Comparison of ENCODE assay signal across 16 mouse cellular contexts in genomic region chr15:86239068-86239467, GRCm38 (mm10). TPM values are rescaled to one million over a fixed set of nuclear protein-coding genes. Genes with fewer than 3 reads are reported as not detected.
A peak's percentile ranks its signal among the peaks of the same experiment; 100 is the strongest.
DNase-seq lines count a peak whose midpoint lies in the region; ATAC-seq and TF ChIP-seq lines count a peak whose summit lies in the region.
"Had no signal": no experiment of that assay in that cellular context is flagged by ENCODE, and none has a peak within 500 bp of the region (broad histone marks: within the 10 kb centered on the region; RNA-seq: fewer than 3 reads in every experiment).

No protein-coding gene starts in this region.

- dilution Hi-C loops in CH12.LX (cut with MboI; ENCODE audit: extremely low pct_ligation_motif_present, extremely low pct_unique_long_range_greater_than_20kb, low sequenced_read_pairs), result no loop called here

- peaks cover 7% of the 10 kb centered on the region; the same call in 1 of the 2 replicates for H3K36me3 ChIP-seq in heart, embryonic 10.5 days
- H3K36me3 ChIP-seq in heart, embryonic 12.5 days, result peaks cover 3% of the 10 kb centered on the region; the same call in 1 of the 2 replicates
- H3K36me3 ChIP-seq in CH12.LX (replicated peaks in 1 of 2; ENCODE audit: control insufficient read depth in 1 of 2, insufficient read depth in 1 of 2, low read length in 1 of 2), result peaks cover 26 to 88% of the 10 kb centered on the region in 2 experiments
- H3K36me3 ChIP-seq: hindbrain, embryonic 12.5 days; hindbrain, embryonic 15.5 days had no signal

- H3K27me3 ChIP-seq in heart, embryonic 10.5 days (ENCODE audit: insufficient read depth, poor library complexity, severe bottlenecking), result peaks cover 11% of the 10 kb centered on the region
- peaks cover 17% of the 10 kb centered on the region; the same call in 1 of the 2 replicates for H3K27me3 ChIP-seq in heart, embryonic 12.5 days (replicated peaks)
- no peaks in the 10 kb centered on the region for H3K27me3 ChIP-seq in CH12.LX (replicated peaks)
- H3K27me3 ChIP-seq: embryonic facial prominence, embryonic 12.5 days; embryonic facial prominence, embryonic 15.5 days; forebrain, embryonic 15.5 days; hindbrain, embryonic 12.5 days; hindbrain, embryonic 15.5 days; Patski had no signal

- in situ Hi-C loops in CH12.LX (cut with MboI; ENCODE audit: low pct_ligation_motif_present, low pct_unique_long_range_greater_than_20kb, low sequenced_read_pairs), result loop anchor here (25.0 kb wide), 1 partner anchor 323 kb away; no protein-coding TSS in a partner anchor

- no peak for ATAC-seq in cerebellum, adult (ENCODE audit: insufficient number of reproducible peaks, low FRiP score, low TSS enrichment)
- ATAC-seq in heart, embryonic 12.5 days (ENCODE audit: insufficient number of reproducible peaks, low FRiP score), result no peak
- ATAC-seq: CD4-positive, CD25-positive, alpha-beta regulatory T cell, adult 4 months; intestine, postnatal 0 days had no signal

- H3K4me3 ChIP-seq in heart, embryonic 10.5 days, result no peak overlapping the region
- H3K4me3 ChIP-seq in heart, embryonic 12.5 days, result no peak overlapping the region
- no peak overlapping the region for H3K4me3 ChIP-seq in CH12.LX (replicated peaks in 1 of 3; ENCODE audit: low read depth in 2 of 3, low read length in 2 of 3, poor library complexity in 1 of 3)
- H3K4me3 ChIP-seq: embryonic facial prominence, embryonic 12.5 days; embryonic facial prominence, embryonic 15.5 days; forebrain, embryonic 15.5 days; hindbrain, embryonic 12.5 days; hindbrain, embryonic 15.5 days had no signal

- no peaks in the 10 kb centered on the region for H3K79me2 ChIP-seq in CH12.LX (replicated peaks; ENCODE audit: control insufficient read depth, extremely low read depth, insufficient read depth, poor library complexity, severe bottlenecking)

- H3K27ac ChIP-seq in heart, embryonic 10.5 days, result no peak overlapping the region
- no peak overlapping the region for H3K27ac ChIP-seq in heart, embryonic 12.5 days (ENCODE audit: poor library complexity, severe bottlenecking)
- H3K27ac ChIP-seq in CH12.LX (ENCODE audit: insufficient read depth, low read depth), result no peak overlapping the region
- H3K27ac ChIP-seq: embryonic facial prominence, embryonic 12.5 days; embryonic facial prominence, embryonic 15.5 days; forebrain, embryonic 15.5 days; hindbrain, embryonic 12.5 days; hindbrain, embryonic 15.5 days had no signal

- H3K4me2 ChIP-seq in heart, embryonic 12.5 days, result no peak overlapping the region
- no peak overlapping the region for H3K4me2 ChIP-seq in CH12.LX (ENCODE audit: insufficient read depth, low read depth, poor library complexity, severe bottlenecking)
- H3K4me2 ChIP-seq: embryonic facial prominence, embryonic 12.5 days; embryonic facial prominence, embryonic 15.5 days; forebrain, embryonic 15.5 days; hindbrain, embryonic 12.5 days; hindbrain, embryonic 15.5 days had no signal

- peak; percentile 60 for TF ChIP-seq EP300 in CH12.LX (IDR thresholded peaks at IDR 0.05; ENCODE audit: low read length)

- WGBS in heart, embryonic 10.5 days, result 87% methylated on average over 6 of the region's 6 CpGs
- WGBS in heart, embryonic 12.5 days, result 90% methylated on average over 6 of the region's 6 CpGs

- no peak for TF ChIP-seq POLR2A in CH12.LX (IDR thresholded peaks at IDR 0.05; ENCODE audit: low read depth, low read length)

- no peak for TF ChIP-seq CTCF in CH12.LX (conservative IDR thresholded peaks at IDR 0.05 in 1 of 2, IDR thresholded peaks at IDR 0.05 in 1 of 2; ENCODE audit: low read depth in 2 of 2, low read length in 2 of 2)

- peak; percentile 31 to 65 for DNase-seq in adrenal gland, adult (ENCODE audit: inconsistent age in 2 of 2, low spot score in 1 of 2)
- no peak for DNase-seq in adrenal gland, adult 18-20 months (ENCODE audit: low spot score in 2 of 2)
- DNase-seq in cerebellum, adult 11-12 months, result peak; percentile 18
- DNase-seq in heart, embryonic 10.5 days (ENCODE audit: low spot score), result peak; percentile 71
- DNase-seq in CH12.LX (ENCODE audit: extremely low read depth), result no peak
- no peak for DNase-seq in thymus, adult 18-20 months

- H3K4me1 ChIP-seq in heart, embryonic 10.5 days, result no peaks in the 10 kb centered on the region
- H3K4me1 ChIP-seq in heart, embryonic 12.5 days (replicated peaks), result no peaks in the 10 kb centered on the region
- H3K4me1 ChIP-seq in CH12.LX (ENCODE audit: control insufficient read depth in 1 of 2, insufficient read depth in 2 of 2), result peaks cover 13 to 39% of the 10 kb centered on the region in 2 experiments
- H3K4me1 ChIP-seq: embryonic facial prominence, embryonic 12.5 days; embryonic facial prominence, embryonic 15.5 days; hindbrain, embryonic 12.5 days; hindbrain, embryonic 15.5 days had no signal

- H3K9ac ChIP-seq in heart, embryonic 12.5 days, result no peak overlapping the region
- H3K9ac ChIP-seq in CH12.LX (ENCODE audit: insufficient read depth, low read depth), result no peak overlapping the region
- H3K9ac ChIP-seq: embryonic facial prominence, embryonic 12.5 days; embryonic facial prominence, embryonic 15.5 days; forebrain, embryonic 15.5 days; hindbrain, embryonic 12.5 days; hindbrain, embryonic 15.5 days had no signal

- H3K9me3 ChIP-seq in heart, embryonic 10.5 days, result no peaks in the 10 kb centered on the region
- no peaks in the 10 kb centered on the region for H3K9me3 ChIP-seq in heart, embryonic 12.5 days (replicated peaks)
- no peaks in the 10 kb centered on the region for H3K9me3 ChIP-seq in CH12.LX (replicated peaks; ENCODE audit: low read length)
- H3K9me3 ChIP-seq: embryonic facial prominence, embryonic 12.5 days; embryonic facial prominence, embryonic 15.5 days; forebrain, embryonic 15.5 days; hindbrain, embryonic 12.5 days; hindbrain, embryonic 15.5 days had no signal

- TF ChIP-seq RAD21 in CH12.LX (IDR thresholded peaks at IDR 0.05; ENCODE audit: low read depth, low read length), result no peak

TF ChIP-seq in CH12.LX, 34 proteins besides CTCF, POLR2A, EP300 and RAD21:
- TF ChIP-seq UBTF (IDR thresholded peaks at IDR 0.05; ENCODE audit: low read depth, low read length), result no peak
- peak; percentile 62; the same call in 1 of the 2 replicates for TF ChIP-seq MAFK (IDR thresholded peaks at IDR 0.05; ENCODE audit: insufficient replicate concordance, low read length)
- TF ChIP-seq TCF12 (IDR thresholded peaks at IDR 0.05; ENCODE audit: low read depth, low read length), result peak; percentile 63; the same call in 1 of the 2 replicates
- peak; percentile 79 for TF ChIP-seq ETS1 (conservative IDR thresholded peaks at IDR 0.05; ENCODE audit: low read depth, low read length)
- TF ChIP-seq IRF4 (IDR thresholded peaks at IDR 0.05; ENCODE audit: low read depth, low read length), result peak; percentile 65

RNA-seq across cellular contexts. Expression of gene Tbc1d22a, which starts 24.8 kb away (rescaled TPM):
- total RNA-seq in adrenal gland, adult 18-20 months (2021), result 10 to 100 TPM; 28.2 to 29.1 TPM
- polyA plus RNA-seq in heart, embryonic 10.5 days (2016; fragmentation: Nextera tagmentation; extraction: Ambion mirVana), result 9.5 and 11.6 TPM in 2 replicates
- polyA plus RNA-seq in heart, embryonic 12.5 days (2016; fragmentation: Nextera tagmentation; extraction: Ambion mirVana), result 10.3 and 10.7 TPM in 2 replicates
- total RNA-seq in CH12.LX (2012; rRNA removed), result 15.0 and 20.2 TPM in 2 replicates
- 19.4 and 21.1 TPM in 2 replicates for total RNA-seq in CH12.LX (2014; rRNA removed)
- polyA plus RNA-seq in CH12.LX (2012; ENCODE audit: insufficient read length, low read depth), result 16.5 and 17.6 TPM in 2 replicates

RNA-seq across cellular contexts. Expression of gene Cerk, which starts 53.1 kb away (rescaled TPM):
- total RNA-seq in adrenal gland, adult 18-20 months (2021), result 10 to 100 TPM; 40.6 to 68.6 TPM
- 8.3 and 10.3 TPM in 2 replicates for polyA plus RNA-seq in heart, embryonic 10.5 days (2016; fragmentation: Nextera tagmentation; extraction: Ambion mirVana)
- polyA plus RNA-seq in heart, embryonic 12.5 days (2016; fragmentation: Nextera tagmentation; extraction: Ambion mirVana), result 15.3 and 16.3 TPM in 2 replicates
- total RNA-seq in CH12.LX (2012; rRNA removed), result 8.8 and 10.3 TPM in 2 replicates
- total RNA-seq in CH12.LX (2014; rRNA removed), result 3.7 and 4.4 TPM in 2 replicates
- polyA plus RNA-seq in CH12.LX (2012; ENCODE audit: insufficient read length, low read depth), result 2.2 and 2.5 TPM in 2 replicates

Comparison
In these comparisons a context has a peak if more than half of its experiments do, and no peak if none do; other contexts are left out.
1. DNase-seq: peak in adrenal gland, adult (2 of 2), cerebellum, adult 11-12 months (single experiment) and heart, embryonic 10.5 days (single experiment); none in adrenal gland, adult 18-20 months (0 of 2), CH12.LX (single experiment) and thymus, adult 18-20 months (0 of 2).